Mouse (Mus musculus): ENCODE measurements around the gene Ctdnep1. TPM values are rescaled to one million over a fixed set of nuclear protein-coding genes. Genes with fewer than 3 reads are reported as not detected.
A peak's percentile ranks its signal among the peaks of the same experiment; 100 is the strongest.

Gene Ctdnep1
- polyA plus RNA-seq, 1 experiment from 2014 or later = 32.4 TPM

DNA sequence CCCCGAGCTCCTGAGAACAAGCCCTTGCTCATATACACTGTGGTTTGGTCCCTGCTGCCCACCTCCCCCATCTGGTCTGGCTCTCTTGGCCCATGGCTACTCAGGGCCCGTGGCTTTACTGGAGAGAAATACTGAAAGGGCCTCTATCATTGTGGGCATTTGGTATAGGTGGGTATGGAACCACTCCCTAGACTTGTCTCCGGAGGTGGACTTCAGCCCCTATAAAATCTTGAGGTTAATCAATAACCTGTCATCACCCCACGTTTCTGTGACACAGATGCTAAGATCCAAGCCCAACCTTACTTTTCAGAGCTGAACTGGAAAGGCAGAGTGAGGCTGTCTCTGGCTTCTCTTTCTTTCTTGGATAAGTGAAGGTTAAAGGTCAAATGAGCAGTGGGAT, 12.2 kb upstream of the Ctdnep1 start:
- Histone ChIP-seq H3K9ac (no peak overlapping the region), H3K27ac (no peak overlapping the region), H3K4me2 (replicated peaks) (no peak overlapping the region), H3K9me3 (no peaks in the 10 kb centered on the region), H3K4me1 (peaks cover 8% of the 10 kb centered on the region; the same call in 1 of the 2 replicates), H3K27me3 (peaks cover 43% of the 10 kb centered on the region), H3K36me3 (peaks cover 49% of the 10 kb centered on the region), H3K4me3 (no peak overlapping the region)
- ATAC-seq (ENCODE audit: insufficient number of reproducible peaks, insufficient read depth, low FRiP score, low TSS enrichment) = no peak
- WGBS = 81% methylated on average over 4 of the region's 4 CpGs

- no peak overlapping the region for H3K4me3 ChIP-seq
- H3K27me3 ChIP-seq = peaks cover 29% of the 10 kb centered on the region
- no peaks in the 10 kb centered on the region for H3K9me3 ChIP-seq
- peaks cover 7% of the 10 kb centered on the region; the same call in 1 of the 2 replicates for H3K4me1 ChIP-seq
- no peak for ATAC-seq (ENCODE audit: insufficient number of reproducible peaks, insufficient read depth, low FRiP score, low TSS enrichment)
- H3K9ac ChIP-seq = no peak overlapping the region
- whole genome bisulfite sequencing = 80% methylated on average over 6 of the region's 6 CpGs
- no peak overlapping the region for H3K27ac ChIP-seq
- H3K4me2 ChIP-seq (replicated peaks) = no peak overlapping the region
- peaks cover 62% of the 10 kb centered on the region for H3K36me3 ChIP-seq
Measured at GRCm38 (mm10) chr11:69970222-69970621, 10.7 kb upstream of the Ctdnep1 start.

- Histone ChIP-seq H3K27ac (no peak overlapping the region), H3K4me1 (peaks cover 4% of the 10 kb centered on the region; the same call in 1 of the 2 replicates), H3K4me3 (no peak overlapping the region), H3K4me2 (replicated peaks) (no peak overlapping the region), H3K9me3 (no peaks in the 10 kb centered on the region), H3K27me3 (peaks cover 24% of the 10 kb centered on the region), H3K36me3 (peaks cover 68% of the 10 kb centered on the region), H3K9ac (no peak overlapping the region)
- no peak for ATAC-seq (ENCODE audit: insufficient number of reproducible peaks, insufficient read depth, low FRiP score, low TSS enrichment)
- 80% methylated on average over 3 of the region's 3 CpGs for WGBS
Measured at GRCm38 (mm10) chr11:69970775-69971174, 10.2 kb upstream of the Ctdnep1 start.

DNA sequence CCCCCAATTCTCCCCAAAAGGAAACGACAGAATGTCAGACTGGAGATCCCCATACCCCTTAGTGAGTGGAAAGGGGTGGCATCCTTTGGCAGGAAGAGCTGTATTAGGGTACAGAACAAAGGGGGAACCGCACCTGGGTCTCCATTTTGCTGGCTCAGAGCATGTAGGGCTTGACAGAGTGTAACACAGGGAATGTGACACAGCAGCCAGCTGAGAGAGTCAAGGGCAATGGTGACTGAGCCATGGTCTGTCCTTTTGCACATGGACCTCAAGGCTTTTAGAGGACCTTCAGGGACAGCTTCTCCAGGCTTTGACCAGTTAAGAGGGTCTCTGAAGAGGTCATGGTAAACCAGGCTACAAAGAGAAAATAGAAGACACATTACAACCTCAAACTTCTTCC, 6.0 kb upstream of the Ctdnep1 start:
- peaks cover 69% of the 10 kb centered on the region for H3K36me3 ChIP-seq
- no peak for ATAC-seq (ENCODE audit: insufficient number of reproducible peaks, insufficient read depth, low FRiP score, low TSS enrichment)

DNA sequence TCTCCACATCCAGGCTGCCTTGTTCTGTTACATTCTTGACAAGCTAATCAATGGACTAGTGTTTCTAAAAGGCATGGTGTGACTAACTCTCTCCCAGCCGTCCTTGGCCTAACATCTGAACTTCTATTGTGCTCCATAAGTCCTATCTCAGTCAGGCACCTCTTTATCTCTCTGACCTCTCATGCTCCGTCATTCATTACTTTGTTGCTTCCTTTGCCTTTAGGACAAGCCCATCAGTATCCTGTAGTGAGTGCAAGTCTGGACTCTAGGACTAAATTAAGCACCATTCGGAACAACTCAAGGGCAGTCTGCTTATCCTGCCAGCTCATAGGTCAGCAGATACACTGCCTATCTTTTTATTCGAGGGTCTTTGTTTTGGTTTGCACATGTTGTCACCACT, 4.7 kb upstream of the Ctdnep1 start:
- Histone ChIP-seq H3K4me2 (replicated peaks) (no peak overlapping the region), H3K27ac (no peak overlapping the region), H3K9me3 (no peaks in the 10 kb centered on the region), H3K4me3 (no peak overlapping the region), H3K36me3 (peaks cover 60% of the 10 kb centered on the region), H3K4me1 (peaks cover 5% of the 10 kb centered on the region; the same call in 1 of the 2 replicates), H3K9ac (no peak overlapping the region), H3K27me3 (no peaks in the 10 kb centered on the region)
- 83% methylated on average over 4 of the region's 4 CpGs for WGBS
- no peak for ATAC-seq (ENCODE audit: insufficient number of reproducible peaks, insufficient read depth, low FRiP score, low TSS enrichment)

More for the DNA sequence above, 6.0 kb upstream of the Ctdnep1 start:
- Histone ChIP-seq H3K4me1 (peaks cover 5% of the 10 kb centered on the region; the same call in 1 of the 2 replicates), H3K4me2 (replicated peaks) (no peak overlapping the region), H3K9ac (no peak overlapping the region), H3K4me3 (no peak overlapping the region), H3K27me3 (no peaks in the 10 kb centered on the region), H3K9me3 (no peaks in the 10 kb centered on the region), H3K27ac (no peak overlapping the region)
- 91% methylated on average over 2 of the region's 2 CpGs for WGBS

GRCm38 (mm10) chr11:69979827-69980195, 1.1 kb upstream of the Ctdnep1 start:
- Histone ChIP-seq H3K4me2 (replicated peaks) (peak overlapping the region; percentile 78), H3K27ac (peak overlapping the region; percentile 99), H3K27me3 (no peaks in the 10 kb centered on the region), H3K9ac (peak overlapping the region; percentile 99), H3K9me3 (no peaks in the 10 kb centered on the region), H3K4me1 (peaks cover 20% of the 10 kb centered on the region), H3K36me3 (peaks cover 45% of the 10 kb centered on the region), H3K4me3 (peak overlapping the region; percentile 99)
- 2% methylated on average over 16 of the region's 16 CpGs for WGBS
- no peak; the same call in 1 of the 2 replicates for ATAC-seq (ENCODE audit: insufficient number of reproducible peaks, insufficient read depth, low FRiP score, low TSS enrichment)

DNA sequence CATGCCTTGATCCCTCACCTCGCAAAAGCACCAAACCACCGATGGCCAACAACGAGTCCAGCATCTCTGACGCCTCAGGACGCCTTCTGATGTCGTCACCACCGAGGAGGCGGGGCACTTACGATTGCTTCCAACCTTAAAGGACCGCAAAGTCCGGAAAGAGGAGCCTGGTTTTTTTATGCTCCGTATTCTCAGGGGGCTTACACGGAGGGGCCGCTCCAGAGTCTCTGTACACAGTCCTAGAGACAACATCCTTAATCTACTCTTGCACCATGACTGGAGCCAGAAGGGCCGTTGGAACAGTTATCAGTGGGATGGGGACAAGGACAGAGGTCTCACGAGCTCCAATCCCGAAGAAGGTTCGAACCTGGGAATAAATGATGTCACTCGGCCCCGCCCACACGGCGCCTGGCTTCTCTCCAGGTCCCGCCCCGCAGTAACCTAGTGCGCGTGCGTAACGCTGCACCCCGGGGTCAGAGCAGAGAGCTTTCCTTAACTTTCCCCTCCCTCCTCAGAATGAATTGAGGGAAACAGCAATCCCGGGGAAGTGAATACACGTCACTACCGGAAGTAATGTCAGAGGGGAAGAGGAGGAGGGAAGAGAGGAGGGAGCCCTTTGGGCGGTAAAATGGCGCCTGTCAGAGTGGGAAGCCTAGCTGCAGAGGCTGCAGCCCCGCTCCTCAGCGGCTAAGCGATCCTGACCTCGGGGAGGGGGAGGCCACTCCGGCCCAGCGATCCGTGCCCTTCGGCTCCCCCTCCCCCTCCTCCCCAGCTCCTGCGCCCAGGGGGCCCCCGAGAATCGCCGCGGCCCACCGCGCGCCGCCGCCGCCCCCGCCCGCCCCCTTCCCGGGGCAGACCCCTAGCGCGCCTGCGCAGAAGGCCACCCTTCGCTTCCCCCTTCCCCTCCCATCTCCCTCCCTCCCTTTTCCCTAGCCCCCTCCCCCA, 488 bp upstream of the Ctdnep1 start:
- under 1% methylated on average over 48 of the region's 60 CpGs for WGBS
- H3K4me3 ChIP-seq = peak overlapping the region; percentile 99
- peak overlapping the region; percentile 99 for H3K27ac ChIP-seq
- H3K9ac ChIP-seq = peak overlapping the region; percentile 99
- peaks cover 20% of the 10 kb centered on the region for H3K4me1 ChIP-seq
- peak overlapping the region; percentile 78 for H3K4me2 ChIP-seq (replicated peaks)
- H3K27me3 ChIP-seq = no peaks in the 10 kb centered on the region
- H3K36me3 ChIP-seq = peaks cover 45% of the 10 kb centered on the region
- H3K9me3 ChIP-seq = no peaks in the 10 kb centered on the region
- ATAC-seq (ENCODE audit: insufficient number of reproducible peaks, insufficient read depth, low FRiP score, low TSS enrichment) = peak; percentile 91

GRCm38 (mm10) chr11:69982225-69982624, 1.3 kb downstream of the Ctdnep1 start, which contains the start of gene Elp5:
TSS of gene Elp5 (minus strand) at chr11:69982517.
- Histone ChIP-seq H3K9me3 (no peaks in the 10 kb centered on the region), H3K27me3 (no peaks in the 10 kb centered on the region), H3K27ac (peak within 1 kb of the TSS; percentile 99), H3K4me1 (peaks cover 20% of the 10 kb centered on the region), H3K4me3 (peak within 1 kb of the TSS; percentile 99), H3K9ac (peak within 1 kb of the TSS; percentile 99), H3K4me2 (replicated peaks) (peak within 1 kb of the TSS; percentile 78), H3K36me3 (peaks cover 47% of the 10 kb centered on the region)
- 56% methylated on average over 8 of the region's 8 CpGs for whole genome bisulfite sequencing
- no peak for ATAC-seq (ENCODE audit: insufficient number of reproducible peaks, insufficient read depth, low FRiP score, low TSS enrichment)

DNA sequence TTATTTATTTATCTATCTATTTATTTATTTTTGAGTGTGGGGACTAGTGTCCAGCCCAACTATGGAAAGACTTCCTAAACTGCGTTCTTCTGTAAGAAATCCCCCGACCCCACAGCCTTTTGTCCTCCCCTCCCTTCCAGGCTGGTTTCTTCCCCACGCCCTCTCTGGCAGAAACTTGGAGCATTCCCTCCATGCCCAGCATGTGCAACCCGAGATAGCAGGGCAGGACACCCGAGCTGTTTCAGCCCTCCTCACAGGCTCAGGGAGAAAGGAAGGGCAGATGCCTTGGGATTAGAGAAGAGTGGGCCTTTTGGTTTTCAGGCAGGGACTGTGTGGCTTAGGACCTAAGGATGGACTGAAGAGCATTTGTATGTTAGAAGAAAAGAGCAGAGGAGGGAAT, 1.9 kb downstream of the Ctdnep1 start:
- no peaks in the 10 kb centered on the region for H3K9me3 ChIP-seq
- peak overlapping the region; percentile 70; the same call in 1 of the 2 replicates for H3K27ac ChIP-seq
- peaks cover 48% of the 10 kb centered on the region for H3K36me3 ChIP-seq
- ATAC-seq (ENCODE audit: insufficient number of reproducible peaks, insufficient read depth, low FRiP score, low TSS enrichment) = no peak
- peaks cover 20% of the 10 kb centered on the region for H3K4me1 ChIP-seq
- 28% methylated on average over 5 of the region's 5 CpGs for WGBS
- H3K9ac ChIP-seq = peak overlapping the region; percentile 99
- no peaks in the 10 kb centered on the region for H3K27me3 ChIP-seq
- H3K4me2 ChIP-seq (replicated peaks) = peak overlapping the region; percentile 78
- H3K4me3 ChIP-seq = peak overlapping the region; percentile 99

GRCm38 (mm10) chr11:69983377-69983776, 2.4 kb downstream of the Ctdnep1 start:
- Histone ChIP-seq H3K4me1 (peaks cover 20% of the 10 kb centered on the region), H3K4me3 (peak overlapping the region; percentile 99), H3K9ac (peak overlapping the region; percentile 99), H3K9me3 (no peaks in the 10 kb centered on the region), H3K27me3 (no peaks in the 10 kb centered on the region), H3K4me2 (replicated peaks) (peak overlapping the region; percentile 78), H3K36me3 (peaks cover 50% of the 10 kb centered on the region), H3K27ac (peak overlapping the region; percentile 70; the same call in 1 of the 2 replicates)
- no peak for ATAC-seq (ENCODE audit: insufficient number of reproducible peaks, insufficient read depth, low FRiP score, low TSS enrichment)
- 86% methylated on average over 4 of the region's 4 CpGs for WGBS

DNA sequence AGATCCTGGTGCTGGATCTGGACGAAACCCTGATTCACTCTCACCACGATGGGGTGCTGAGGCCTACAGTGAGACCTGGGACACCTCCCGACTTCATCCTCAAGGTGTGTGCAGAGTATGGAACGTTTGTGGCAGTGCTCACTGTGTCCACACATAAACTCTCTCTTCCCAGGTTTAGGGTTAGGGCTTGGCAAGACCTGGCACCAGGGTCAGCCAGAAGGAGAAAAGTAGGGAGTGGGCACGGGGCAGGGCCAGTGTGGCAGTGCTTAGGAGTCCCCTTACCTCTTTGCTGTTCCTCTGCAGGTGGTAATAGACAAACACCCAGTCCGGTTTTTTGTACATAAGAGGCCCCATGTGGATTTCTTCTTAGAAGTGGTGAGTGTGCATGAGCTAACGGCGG, 3.5 kb downstream of the Ctdnep1 start:
- Histone ChIP-seq H3K4me2 (replicated peaks) (no peak overlapping the region), H3K27ac (no peak overlapping the region), H3K4me1 (peaks cover 18% of the 10 kb centered on the region), H3K9me3 (no peaks in the 10 kb centered on the region), H3K9ac (no peak overlapping the region), H3K27me3 (no peaks in the 10 kb centered on the region), H3K4me3 (no peak overlapping the region), H3K36me3 (peaks cover 55% of the 10 kb centered on the region)
- 88% methylated on average over 8 of the region's 8 CpGs for WGBS
- ATAC-seq (ENCODE audit: insufficient number of reproducible peaks, insufficient read depth, low FRiP score, low TSS enrichment) = no peak

DNA sequence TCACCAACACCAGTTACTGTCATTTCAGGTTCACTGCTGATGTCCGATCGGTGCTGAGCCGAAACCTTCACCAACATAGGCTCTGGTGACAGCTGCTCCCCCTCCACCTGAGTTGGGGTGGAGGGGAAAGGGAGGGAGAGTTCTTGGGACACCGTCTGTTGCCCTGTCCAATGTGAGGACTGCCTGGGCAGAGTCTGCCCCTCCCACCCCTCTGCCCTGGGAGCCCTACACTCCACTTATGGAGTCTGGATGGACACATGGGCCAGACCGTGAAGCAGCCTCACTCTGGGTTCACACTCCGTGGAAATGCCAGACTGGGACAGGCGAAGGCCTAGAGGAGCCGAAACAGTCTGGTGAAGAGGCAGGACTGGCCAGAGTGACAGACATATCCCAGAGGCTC, 9.0 kb downstream of the Ctdnep1 start:
- H3K9me3 ChIP-seq = no peaks in the 10 kb centered on the region
- ATAC-seq (ENCODE audit: insufficient number of reproducible peaks, insufficient read depth, low FRiP score, low TSS enrichment) = no peak
- peaks cover 8% of the 10 kb centered on the region for H3K4me1 ChIP-seq
- no peak overlapping the region for H3K4me2 ChIP-seq (replicated peaks)
- 95% methylated on average over 8 of the region's 8 CpGs for WGBS
- peaks cover 67% of the 10 kb centered on the region for H3K36me3 ChIP-seq
- H3K27me3 ChIP-seq = no peaks in the 10 kb centered on the region
- peak overlapping the region; percentile 4; the same call in 1 of the 2 replicates for H3K4me3 ChIP-seq
- H3K27ac ChIP-seq = 0 out of 2 replicates have a peak overlapping the region, but pooled peaks have one; percentile 25
- H3K9ac ChIP-seq = peak overlapping the region; percentile 12; the same call in 1 of the 2 replicates

Measured in embryonic facial prominence, embryonic 12.5 days (tissue).